In genomic region chr15:79229058-79229821, GRCm38 (mm10) we compare ENCODE assay signal across 8 mouse cellular contexts. TPM values are rescaled to one million over a fixed set of nuclear protein-coding genes. Genes with fewer than 3 reads are reported as not detected.
A peak's percentile ranks its signal among the peaks of the same experiment; 100 is the strongest.
DNase-seq lines count a peak whose midpoint lies in the region; ATAC-seq and TF ChIP-seq lines count a peak whose summit lies in the region.

Gene Pick1 (plus strand): TSS chr15:79229173.
Gene Gm49486 (plus strand): TSS chr15:79229391.

- no peaks in the 10 kb centered on the region for H3K27me3 ChIP-seq in MEL (ENCODE audit: control insufficient read depth in 1 of 2, insufficient read depth in 2 of 2, low read length in 2 of 2)
- H3K27me3 ChIP-seq in cerebellum, adult 2 months (ENCODE audit: control insufficient read depth, insufficient read depth, low read length) = no peaks in the 10 kb centered on the region
- no peaks in the 10 kb centered on the region for H3K27me3 ChIP-seq in hindbrain, embryonic 10.5 days (ENCODE audit: insufficient read depth, poor library complexity, severe bottlenecking)
- H3K27me3 ChIP-seq in lung, postnatal 0 days (replicated peaks; ENCODE audit: insufficient read depth, low read length) = no peaks in the 10 kb centered on the region

- no peak for TF ChIP-seq EP300 in MEL (IDR thresholded peaks at IDR 0.05; ENCODE audit: low read depth in 1 of 2, low read length in 2 of 2)
- TF ChIP-seq EP300 in lung, postnatal 0 days (IDR thresholded peaks at IDR 0.05) = peak; percentile 39; the same call in 1 of the 2 replicates

- TF ChIP-seq CTCF in MEL (IDR thresholded peaks at IDR 0.05 in 2 of 3, conservative IDR thresholded peaks at IDR 0.05 in 1 of 3; ENCODE audit: control insufficient read depth in 1 of 3, insufficient read depth in 1 of 3, low read depth in 2 of 3, low read length in 3 of 3, poor library complexity in 1 of 3, severe bottlenecking in 1 of 3) = no peak
- TF ChIP-seq CTCF in cerebellum, adult 2 months (IDR thresholded peaks at IDR 0.05; ENCODE audit: borderline replicate concordance, insufficient read depth, low read depth, low read length) = no peak
- TF ChIP-seq CTCF in lung, postnatal 0 days (IDR thresholded peaks at IDR 0.05) = peak; percentile 22

- H3K36me3 ChIP-seq in MEL (ENCODE audit: control insufficient read depth in 1 of 2, insufficient read depth in 2 of 2, low read length in 2 of 2) = peaks cover 0 to 1% of the 10 kb centered on the region in 2 experiments; a peak in 3 of 4 replicates
- H3K36me3 ChIP-seq in hindbrain, embryonic 10.5 days = peaks cover 27% of the 10 kb centered on the region
- H3K36me3 ChIP-seq in lung, postnatal 0 days (ENCODE audit: insufficient read depth, low read length) = peaks cover 5% of the 10 kb centered on the region; the same call in 1 of the 2 replicates

- DNase-seq in MEL (ENCODE audit: low read depth, low spot score) = peak; percentile 89
- peak; percentile 92 to 98 for DNase-seq in cerebellum, adult 2 months
- peak; percentile 90 for DNase-seq in forelimb bud, embryonic 11.5 days (ENCODE audit: low read depth, low spot score)
- DNase-seq in hindbrain, embryonic 10.5 days (ENCODE audit: low spot score) = peak; percentile 92
- peak; percentile 87 for DNase-seq in layer of hippocampus, adult 9-11 months
- peak; percentile 93 for DNase-seq in lung, postnatal 0 days (ENCODE audit: low spot score)
- peak; percentile 82 for DNase-seq in ovary, postnatal 14 days (ENCODE audit: low spot score)
- peak; percentile 91 for DNase-seq in thymus, postnatal 14 days

- H3K9ac ChIP-seq in MEL (ENCODE audit: control insufficient read depth, low read depth, low read length, poor library complexity, severe bottlenecking) = peak within 1 kb of the TSS; percentile 71
- H3K9ac ChIP-seq in lung, postnatal 0 days (replicated peaks; ENCODE audit: low read depth) = peak within 1 kb of the TSS; percentile 54

- no peak for TF ChIP-seq RAD21 in MEL (IDR thresholded peaks at IDR 0.05; ENCODE audit: low read depth, low read length)

- peaks cover 0 to 6% of the 10 kb centered on the region in 2 experiments; a peak in 1 of 4 replicates for H3K4me1 ChIP-seq in MEL (ENCODE audit: control insufficient read depth in 1 of 2, insufficient read depth in 2 of 2, low read length in 2 of 2)
- H3K4me1 ChIP-seq in cerebellum, adult 2 months (ENCODE audit: control insufficient read depth, insufficient read depth, low read length) = peaks cover 3% of the 10 kb centered on the region
- H3K4me1 ChIP-seq in hindbrain, embryonic 10.5 days (replicated peaks) = peaks cover 33% of the 10 kb centered on the region
- H3K4me1 ChIP-seq in lung, postnatal 0 days (ENCODE audit: insufficient read depth, low read depth, low read length) = peaks cover 6% of the 10 kb centered on the region; the same call in 1 of the 2 replicates

- peak within 1 kb of the TSS; percentile 99 for H3K4me2 ChIP-seq in lung, postnatal 0 days (replicated peaks; ENCODE audit: low read depth, low read length)

- peak within 1 kb of the TSS; percentile 81 for H3K27ac ChIP-seq in MEL (ENCODE audit: control insufficient read depth, low read depth, low read length)
- H3K27ac ChIP-seq in cerebellum, adult 2 months (ENCODE audit: insufficient read depth, low read length) = peak within 1 kb of the TSS; percentile 85
- peak within 1 kb of the TSS; percentile 96 for H3K27ac ChIP-seq in hindbrain, embryonic 10.5 days
- H3K27ac ChIP-seq in lung, postnatal 0 days (ENCODE audit: low read length) = peak within 1 kb of the TSS; percentile 93

- peak; percentile 93 for ATAC-seq in lung, postnatal 0 days

- under 1% methylated on average over 51 of the region's 51 CpGs for WGBS in cerebellum, adult 2 months
- WGBS in hindbrain, embryonic 10.5 days = 1% methylated on average over 51 of the region's 51 CpGs
- 3% methylated on average over 51 of the region's 51 CpGs for WGBS in lung, postnatal 0 days

- peaks cover 1% of the 10 kb centered on the region; the same call in 1 of the 2 replicates for H3K79me2 ChIP-seq in MEL (ENCODE audit: control insufficient read depth, insufficient read depth, low read length, poor library complexity)

- H3K9me3 ChIP-seq in MEL (replicated peaks; ENCODE audit: insufficient read depth, low read length) = no peaks in the 10 kb centered on the region
- H3K9me3 ChIP-seq in hindbrain, embryonic 10.5 days = no peaks in the 10 kb centered on the region
- H3K9me3 ChIP-seq in lung, postnatal 0 days (ENCODE audit: low read length) = no peaks in the 10 kb centered on the region

- peak; percentile 42 to 71; a peak in 3 of 4 replicates for TF ChIP-seq POLR2A in MEL (IDR thresholded peaks at IDR 0.05; ENCODE audit: control insufficient read depth in 1 of 2, insufficient read depth in 1 of 2, low read depth in 1 of 2, low read length in 2 of 2, poor library complexity in 1 of 2)
- TF ChIP-seq POLR2A in cerebellum, adult 2 months (IDR thresholded peaks at IDR 0.05; ENCODE audit: borderline replicate concordance, insufficient read depth, low read length) = peak; percentile 86

- H3K4me3 ChIP-seq in MEL (ENCODE audit: control insufficient read depth in 1 of 2, insufficient read depth in 1 of 2, low read depth in 2 of 2, low read length in 2 of 2) = peak within 1 kb of the TSS; percentile 64 to 84
- H3K4me3 ChIP-seq in cerebellum, adult 2 months (replicated peaks; ENCODE audit: insufficient read depth, low read depth, low read length) = peak within 1 kb of the TSS; percentile 88
- peak within 1 kb of the TSS; percentile 92 for H3K4me3 ChIP-seq in hindbrain, embryonic 10.5 days
- peak within 1 kb of the TSS; percentile 69 for H3K4me3 ChIP-seq in lung, postnatal 0 days (ENCODE audit: low read depth, low read length)

TF ChIP-seq in MEL, 35 proteins besides CTCF, POLR2A, EP300 and RAD21 (continues in another document):
- TF ChIP-seq MYC (IDR thresholded peaks at IDR 0.05; ENCODE audit: low read depth, low read length) (no peak), ZMIZ1 (IDR thresholded peaks at IDR 0.05; ENCODE audit: low read depth, low read length) (no peak), USF2 (IDR thresholded peaks at IDR 0.05; ENCODE audit: borderline replicate concordance in 1 of 2, insufficient read depth in 1 of 2, low read depth in 1 of 2, low read length in 2 of 2) (no peak), NELFE (IDR thresholded peaks at IDR 0.05; ENCODE audit: low read depth, low read length) (peak; percentile 69), MYB (IDR thresholded peaks at IDR 0.05; ENCODE audit: low read depth, low read length) (no peak), SMC3 (IDR thresholded peaks at IDR 0.05; ENCODE audit: low read depth, low read length) (no peak), GABPA (IDR thresholded peaks at IDR 0.05; ENCODE audit: low read depth, low read length) (no peak), USF1 (IDR thresholded peaks at IDR 0.05; ENCODE audit: low read depth, low read length) (0 out of 2 replicates have a peak, but pooled peaks have one; percentile 12), TAL1 (IDR thresholded peaks at IDR 0.05; ENCODE audit: low read length) (no peak), MAFK (IDR thresholded peaks at IDR 0.05; ENCODE audit: borderline replicate concordance, low read depth, low read length) (no peak), BHLHE40 (IDR thresholded peaks at IDR 0.05; ENCODE audit: borderline replicate concordance, low read depth, low read length) (no peak), MAZ (IDR thresholded peaks at IDR 0.05; ENCODE audit: low read depth, low read length) (0 out of 2 replicates have a peak, but pooled peaks have one; percentile 43), GATA1 (IDR thresholded peaks at IDR 0.05; ENCODE audit: low read depth, low read length) (no peak), MEF2A (IDR thresholded peaks at IDR 0.05; ENCODE audit: extremely low read depth, insufficient replicate concordance, low read depth, low read length, poor library complexity, severe bottlenecking) (no peak), TCF12 (IDR thresholded peaks at IDR 0.05; ENCODE audit: low read depth, low read length) (no peak), ZKSCAN1 (IDR thresholded peaks at IDR 0.05; ENCODE audit: low read depth, low read length) (no peak), MAX (IDR thresholded peaks at IDR 0.05; ENCODE audit: low read length) (0 out of 2 replicates have a peak, but pooled peaks have one; percentile 16), E2F4 (IDR thresholded peaks at IDR 0.05; ENCODE audit: borderline replicate concordance, low read depth, low read length) (peak; percentile 55; the same call in 1 of the 2 replicates), ELF1 (IDR thresholded peaks at IDR 0.05; ENCODE audit: low read depth, low read length) (peak; percentile 81), POLR2AphosphoS5 (IDR thresholded peaks at IDR 0.05; ENCODE audit: borderline replicate concordance, low read depth, low read length) (no peak), TBP (IDR thresholded peaks at IDR 0.05; ENCODE audit: low read depth, low read length) (peak; percentile 44; the same call in 1 of the 2 replicates), ETS1 (IDR thresholded peaks at IDR 0.05; ENCODE audit: low read depth, low read length) (0 out of 2 replicates have a peak, but pooled peaks have one; percentile 30), ZC3H11A (IDR thresholded peaks at IDR 0.05; ENCODE audit: low read depth, low read length) (no peak), UBTF (IDR thresholded peaks at IDR 0.05; ENCODE audit: borderline replicate concordance, insufficient read depth, low read depth, low read length) (no peak), KAT2A (conservative IDR thresholded peaks at IDR 0.05; ENCODE audit: low read depth, low read length) (peak; percentile 49; the same call in 1 of the 2 replicates), SIN3A (IDR thresholded peaks at IDR 0.05; ENCODE audit: low read length) (peak; percentile 56), POLR2AphosphoS2 (IDR thresholded peaks at IDR 0.05; ENCODE audit: low read length) (0 out of 2 replicates have a peak, but pooled peaks have one; percentile 40)

RNA-seq across cellular contexts. Expression of gene Pick1, which starts in this region (rescaled TPM):
- total RNA-seq in MEL (2012; rRNA removed) = 17.6 and 20.8 TPM in 2 replicates
- 10 to 100 TPM in 1 of 2 experiments, not detected in 1; 24.3 TPM for polyA plus RNA-seq in MEL (2012; ENCODE audit: insufficient read depth in 1 of 2, insufficient read length in 2 of 2, low read depth in 1 of 2, low replicate concordance in 2 of 2, missing spikeins in 1 of 2)
- polyA plus RNA-seq in cerebellum, adult 2 months (2012; rRNA removed) = 93.1 and 95.8 TPM in 2 replicates
- 45.0 and 47.8 TPM in 2 replicates for polyA plus RNA-seq in hindbrain, embryonic 10.5 days (2016; fragmentation: Nextera tagmentation; extraction: Ambion mirVana)
- 22.0 and 22.2 TPM in 2 replicates for polyA plus RNA-seq in lung, postnatal 0 days (2015; fragmentation: Nextera tagmentation; extraction: Ambion mirVana)

RNA-seq across cellular contexts. Expression of gene Gm49486, which starts in this region (rescaled TPM):
- total RNA-seq in MEL (2012; rRNA removed) = 0.12 and 0.16 TPM in 2 replicates
- under 1 TPM in 1 of 2 experiments, not detected in 1; 0.46 TPM for polyA plus RNA-seq in MEL (2012; ENCODE audit: insufficient read depth in 1 of 2, insufficient read length in 2 of 2, low read depth in 1 of 2, low replicate concordance in 2 of 2, missing spikeins in 1 of 2)
- 0.33 and 0.67 TPM in 2 replicates for polyA plus RNA-seq in cerebellum, adult 2 months (2012; rRNA removed)
- 0.14 and 0.21 TPM in 2 replicates for polyA plus RNA-seq in hindbrain, embryonic 10.5 days (2016; fragmentation: Nextera tagmentation; extraction: Ambion mirVana)
- polyA plus RNA-seq in lung, postnatal 0 days (2015; fragmentation: Nextera tagmentation; extraction: Ambion mirVana) = 0.16 and 0.31 TPM in 2 replicates

Comparison
In these comparisons a context has a peak if more than half of its experiments do, and no peak if none do; other contexts are left out.
1. Peak in every context shown above with its lines: DNase-seq, ATAC-seq, H3K4me3 ChIP-seq and H3K27ac ChIP-seq.